Mouse (Mus musculus): ENCODE data around the gene Pik3r6. TPM values are rescaled to one million over a fixed set of nuclear protein-coding genes. Genes with fewer than 3 reads are reported as not detected.

Gene Pik3r6
- 1.7 and 2.0 TPM in 2 replicates for polyA plus RNA-seq (2016; fragmentation: Nextera tagmentation; extraction: Ambion mirVana)

- H3K4me2 ChIP-seq = 0 out of 2 replicates have a peak within 1 kb of the TSS, but pooled peaks have one; percentile 3
- no peaks in the 10 kb centered on the region for H3K36me3 ChIP-seq
- H3K27me3 ChIP-seq = no peaks in the 10 kb centered on the region; the same call in 1 of the 2 replicates
- no peaks in the 10 kb centered on the region for H3K4me1 ChIP-seq (replicated peaks)
- no peak within 1 kb of the TSS for H3K27ac ChIP-seq
- 83% methylated on average over 8 of the region's 8 CpGs for WGBS
- no peak within 1 kb of the TSS for H3K4me3 ChIP-seq (replicated peaks)
- H3K9ac ChIP-seq (replicated peaks) = no peak within 1 kb of the TSS
- no peak for ATAC-seq (ENCODE audit: insufficient number of reproducible peaks, insufficient read depth, low FRiP score, low TSS enrichment, low read depth)
- no peaks in the 10 kb centered on the region for H3K9me3 ChIP-seq
These were observed at the start of gene Pik3r6 for GRCm38 (mm10) chr11:68502902-68503629. TSS of gene Pik3r6 (plus strand) at chr11:68503019.

- Histone ChIP-seq H3K9me3 (no peaks in the 10 kb centered on the region), H3K4me2 (no peak overlapping the region), H3K9ac (replicated peaks) (no peak overlapping the region), H3K27ac (no peak overlapping the region), H3K4me3 (replicated peaks) (no peak overlapping the region), H3K36me3 (no peaks in the 10 kb centered on the region), H3K4me1 (replicated peaks) (peaks cover 9% of the 10 kb centered on the region), H3K27me3 (0 out of 2 replicates have a peak, but pooled peaks cover 5% of the 10 kb centered on the region)
- no peak for ATAC-seq (ENCODE audit: insufficient number of reproducible peaks, insufficient read depth, low FRiP score, low TSS enrichment, low read depth)
- 78% methylated on average over 6 of the region's 6 CpGs for WGBS
These were observed 49.5 kb upstream of the Pik3r6 start for GRCm38 (mm10) chr11:68453301-68453700.

GRCm38 (mm10) chr11:68458086-68458485 lies 44.7 kb upstream of the Pik3r6 start:
- ATAC-seq (ENCODE audit: insufficient number of reproducible peaks, insufficient read depth, low FRiP score, low TSS enrichment, low read depth) = no peak
- no peak overlapping the region for H3K4me3 ChIP-seq (replicated peaks)
- H3K27ac ChIP-seq = no peak overlapping the region
- no peak overlapping the region for H3K4me2 ChIP-seq
- no peaks in the 10 kb centered on the region for H3K4me1 ChIP-seq (replicated peaks)
- no peak overlapping the region for H3K9ac ChIP-seq (replicated peaks)
- H3K27me3 ChIP-seq = no peaks in the 10 kb centered on the region
- 84% methylated on average over 8 of the region's 8 CpGs for WGBS
- H3K9me3 ChIP-seq = no peaks in the 10 kb centered on the region
- H3K36me3 ChIP-seq = no peaks in the 10 kb centered on the region

- H3K4me2 ChIP-seq = no peak overlapping the region
- H3K4me3 ChIP-seq (replicated peaks) = no peak overlapping the region
- no peak overlapping the region for H3K27ac ChIP-seq
- H3K4me1 ChIP-seq (replicated peaks) = no peaks in the 10 kb centered on the region
- H3K9ac ChIP-seq (replicated peaks) = no peak overlapping the region
- no peaks in the 10 kb centered on the region for H3K27me3 ChIP-seq
- no peak for ATAC-seq (ENCODE audit: insufficient number of reproducible peaks, insufficient read depth, low FRiP score, low TSS enrichment, low read depth)
- WGBS = 73% methylated on average over 5 of the region's 5 CpGs
- no peaks in the 10 kb centered on the region for H3K9me3 ChIP-seq
- no peaks in the 10 kb centered on the region for H3K36me3 ChIP-seq
These were observed 43.8 kb upstream of the Pik3r6 start for GRCm38 (mm10) chr11:68459021-68459420.

GRCm38 (mm10) chr11:68459486-68459885 lies 43.3 kb upstream of the Pik3r6 start:
- no peaks in the 10 kb centered on the region for H3K4me1 ChIP-seq (replicated peaks)
- no peak overlapping the region for H3K27ac ChIP-seq
- WGBS = 89% methylated on average over 5 of the region's 5 CpGs
- H3K9ac ChIP-seq (replicated peaks) = no peak overlapping the region
- no peaks in the 10 kb centered on the region for H3K27me3 ChIP-seq
- no peak for ATAC-seq (ENCODE audit: insufficient number of reproducible peaks, insufficient read depth, low FRiP score, low TSS enrichment, low read depth)
- H3K9me3 ChIP-seq = no peaks in the 10 kb centered on the region
- H3K4me3 ChIP-seq (replicated peaks) = no peak overlapping the region
- no peak overlapping the region for H3K4me2 ChIP-seq
- no peaks in the 10 kb centered on the region for H3K36me3 ChIP-seq

- H3K4me1 ChIP-seq (replicated peaks) = no peaks in the 10 kb centered on the region
- H3K4me2 ChIP-seq = no peak overlapping the region
- H3K9ac ChIP-seq (replicated peaks) = no peak overlapping the region
- H3K27me3 ChIP-seq = no peaks in the 10 kb centered on the region
- WGBS = 76% methylated on average over 3 of the region's 3 CpGs
- no peak for ATAC-seq (ENCODE audit: insufficient number of reproducible peaks, insufficient read depth, low FRiP score, low TSS enrichment, low read depth)
- no peak overlapping the region for H3K27ac ChIP-seq
- H3K9me3 ChIP-seq = no peaks in the 10 kb centered on the region
- H3K4me3 ChIP-seq (replicated peaks) = no peak overlapping the region
- H3K36me3 ChIP-seq = no peaks in the 10 kb centered on the region
These were observed 40.1 kb upstream of the Pik3r6 start for GRCm38 (mm10) chr11:68462716-68463115.

GRCm38 (mm10) chr11:68464260-68464659 lies 38.6 kb upstream of the Pik3r6 start:
- no peak overlapping the region for H3K4me2 ChIP-seq

GRCm38 (mm10) chr11:68465090-68465489 lies 37.7 kb upstream of the Pik3r6 start:
- 71% methylated on average over 2 of the region's 2 CpGs for WGBS
- no peaks in the 10 kb centered on the region for H3K9me3 ChIP-seq
- H3K27ac ChIP-seq = no peak overlapping the region
- H3K9ac ChIP-seq (replicated peaks) = no peak overlapping the region
- H3K27me3 ChIP-seq = 0 out of 2 replicates have a peak, but pooled peaks cover 4% of the 10 kb centered on the region
- no peak for ATAC-seq (ENCODE audit: insufficient number of reproducible peaks, insufficient read depth, low FRiP score, low TSS enrichment, low read depth)
- H3K4me2 ChIP-seq = no peak overlapping the region
- H3K4me1 ChIP-seq (replicated peaks) = no peaks in the 10 kb centered on the region
- no peak overlapping the region for H3K4me3 ChIP-seq (replicated peaks)
- no peaks in the 10 kb centered on the region for H3K36me3 ChIP-seq

More at GRCm38 (mm10) chr11:68464260-68464659, 38.6 kb upstream of the Pik3r6 start:
- no peaks in the 10 kb centered on the region for H3K9me3 ChIP-seq
- no peak overlapping the region for H3K9ac ChIP-seq (replicated peaks)
- 79% methylated on average over 5 of the region's 5 CpGs for WGBS
- ATAC-seq (ENCODE audit: insufficient number of reproducible peaks, insufficient read depth, low FRiP score, low TSS enrichment, low read depth) = no peak
- no peak overlapping the region for H3K27ac ChIP-seq
- no peaks in the 10 kb centered on the region for H3K36me3 ChIP-seq
- no peaks in the 10 kb centered on the region for H3K4me1 ChIP-seq (replicated peaks)
- H3K4me3 ChIP-seq (replicated peaks) = no peak overlapping the region
- H3K27me3 ChIP-seq = 0 out of 2 replicates have a peak, but pooled peaks cover 4% of the 10 kb centered on the region

- Histone ChIP-seq H3K4me1 (replicated peaks) (no peaks in the 10 kb centered on the region), H3K4me3 (replicated peaks) (no peak overlapping the region), H3K4me2 (no peak overlapping the region), H3K27me3 (0 out of 2 replicates have a peak, but pooled peaks cover 4% of the 10 kb centered on the region), H3K27ac (no peak overlapping the region), H3K36me3 (no peaks in the 10 kb centered on the region), H3K9me3 (no peaks in the 10 kb centered on the region), H3K9ac (replicated peaks) (no peak overlapping the region)
- WGBS = 81% methylated on average over 7 of the region's 7 CpGs
- no peak for ATAC-seq (ENCODE audit: insufficient number of reproducible peaks, insufficient read depth, low FRiP score, low TSS enrichment, low read depth)
These were observed 35.4 kb upstream of the Pik3r6 start for GRCm38 (mm10) chr11:68467441-68467840.

GRCm38 (mm10) chr11:68467962-68468612 lies 34.7 kb upstream of the Pik3r6 start:
- Histone ChIP-seq H3K9ac (replicated peaks) (no peak overlapping the region), H3K27me3 (0 out of 2 replicates have a peak, but pooled peaks cover 4% of the 10 kb centered on the region), H3K4me1 (replicated peaks) (no peaks in the 10 kb centered on the region), H3K36me3 (no peaks in the 10 kb centered on the region), H3K4me3 (replicated peaks) (no peak overlapping the region), H3K27ac (no peak overlapping the region), H3K9me3 (no peaks in the 10 kb centered on the region), H3K4me2 (no peak overlapping the region)
- no peak for ATAC-seq (ENCODE audit: insufficient number of reproducible peaks, insufficient read depth, low FRiP score, low TSS enrichment, low read depth)
- 82% methylated on average over 9 of the region's 9 CpGs for WGBS

- Histone ChIP-seq H3K4me2 (no peak overlapping the region), H3K36me3 (no peaks in the 10 kb centered on the region), H3K9me3 (no peaks in the 10 kb centered on the region), H3K9ac (replicated peaks) (no peak overlapping the region), H3K27ac (no peak overlapping the region), H3K27me3 (0 out of 2 replicates have a peak, but pooled peaks cover 4% of the 10 kb centered on the region), H3K4me1 (replicated peaks) (no peaks in the 10 kb centered on the region), H3K4me3 (replicated peaks) (no peak overlapping the region)
- no peak for ATAC-seq (ENCODE audit: insufficient number of reproducible peaks, insufficient read depth, low FRiP score, low TSS enrichment, low read depth)
- 75% methylated on average over 4 of the region's 4 CpGs for WGBS
These were observed 33.9 kb upstream of the Pik3r6 start for GRCm38 (mm10) chr11:68468886-68469285.

All from limb, embryonic 12.5 days (tissue).